ENCODE assay signal across 24 mouse cellular contexts in the genomic region with DNA sequence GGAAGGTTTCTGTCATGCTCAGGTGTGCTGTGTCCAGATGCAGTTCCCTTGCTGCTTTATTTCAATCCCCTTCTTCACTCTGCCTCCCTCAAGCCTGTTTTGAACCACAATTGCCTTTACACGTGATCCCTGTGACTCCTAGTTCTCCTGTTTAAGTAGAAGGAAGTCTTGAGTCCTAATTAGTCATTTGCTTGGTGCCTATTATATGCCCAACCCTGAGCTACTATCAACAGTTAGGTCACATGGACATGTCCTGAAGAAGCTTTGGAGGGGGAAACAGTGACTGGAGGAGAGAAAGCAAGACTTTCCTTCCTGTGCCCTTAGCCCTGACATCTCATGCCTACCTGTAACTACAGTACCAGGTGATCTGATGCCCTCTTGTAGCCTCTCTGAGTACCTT.
"Had no signal": no experiment of that assay in that cellular context is flagged by ENCODE, and none has a peak within 500 bp of the region (broad histone marks: within the 10 kb centered on the region; RNA-seq: fewer than 3 reads in every experiment).

No protein-coding gene starts in this region.

- H3K4me1 ChIP-seq: heart, embryonic 10.5 days; heart, embryonic 12.5 days; hindbrain, embryonic 10.5 days; hindbrain, embryonic 12.5 days; limb, embryonic 10.5 days; limb, embryonic 12.5 days; liver, embryonic 13.5 days had no signal

- ATAC-seq: forebrain, postnatal 0 days; hindbrain, embryonic 16.5 days; inflammation-experienced regulatory T-cells, adult 6 months had no signal

- H3K4me3 ChIP-seq: heart, embryonic 10.5 days; heart, embryonic 12.5 days; hindbrain, embryonic 10.5 days; hindbrain, embryonic 12.5 days; left cerebral cortex, adult 2 months; limb, embryonic 10.5 days; limb, embryonic 12.5 days; liver, embryonic 13.5 days had no signal

- H3K27me3 ChIP-seq: heart, embryonic 12.5 days; hindbrain, embryonic 12.5 days; limb, embryonic 12.5 days; liver, embryonic 13.5 days had no signal

- DNase-seq: forebrain, postnatal 0 days; gastrocnemius, postnatal 10 days; gastrocnemius, postnatal 25 days; heart, adult 18-20 months; heart, postnatal 10 days; heart, postnatal 4 days; kidney, adult 11 months; kidney, adult 2 months; kidney, postnatal 10 days; kidney, postnatal 25 days; kidney, postnatal 4 days; liver; liver, embryonic 13.5 days had no signal

- H3K36me3 ChIP-seq: heart, embryonic 10.5 days; heart, embryonic 12.5 days; hindbrain, embryonic 10.5 days; hindbrain, embryonic 12.5 days; limb, embryonic 10.5 days; limb, embryonic 12.5 days; liver, embryonic 13.5 days had no signal

- H3K9ac ChIP-seq: forebrain, postnatal 0 days; heart, embryonic 12.5 days; hindbrain, embryonic 12.5 days; hindbrain, embryonic 14.5 days; limb, embryonic 12.5 days; liver, embryonic 13.5 days had no signal

- H3K27ac ChIP-seq: heart, embryonic 10.5 days; hindbrain, embryonic 10.5 days; hindbrain, embryonic 12.5 days; hindbrain, embryonic 14.5 days; left cerebral cortex, adult 2 months; limb, embryonic 10.5 days; limb, embryonic 12.5 days; liver, embryonic 13.5 days had no signal

- H3K9me3 ChIP-seq: heart, embryonic 10.5 days; heart, embryonic 12.5 days; hindbrain, embryonic 10.5 days; hindbrain, embryonic 12.5 days; limb, embryonic 10.5 days; limb, embryonic 12.5 days; liver, embryonic 13.5 days had no signal

- H3K4me2 ChIP-seq: heart, embryonic 12.5 days; hindbrain, embryonic 12.5 days; hindbrain, embryonic 14.5 days; limb, embryonic 12.5 days; liver, embryonic 11.5 days; liver, embryonic 13.5 days had no signal
